Mouse (Mus musculus) liver, postnatal 0 days (tissue): ENCODE results near the gene Spata16. TPM values are rescaled to one million over a fixed set of nuclear protein-coding genes. Genes with fewer than 3 reads are reported as not detected.

Source experiments
- ATAC-seq: fragments of 200-750 bp; cut with Nextera tagmentation; 2 replicates; pipeline ENCODE4 v1.8.0; 2017; ENCODE audit warnings: mild to moderate bottlenecking, moderate library complexity
- DNase-seq: peaks from one replicate; pipeline ENCODE4 v3.0.0-alpha.2; 2016
- H3K27ac ChIP-seq: fragments of 300-500 bp; sonication (generic); 2 replicates; pipeline ENCODE4 v1.5.1; 2014; ENCODE audit warnings: antibody characterized with exemption, moderate library complexity, mild to moderate bottlenecking, low read depth
- H3K27me3 ChIP-seq: fragments of 300-500 bp; sonication (generic); 2 replicates; pipeline ENCODE4 v1.6.1; 2014; ENCODE audit warnings: low read length, control low read depth, mixed read lengths; ENCODE audit not compliant: insufficient read depth
- H3K36me3 ChIP-seq: fragments of 300-500 bp; sonication (generic); replicated peaks from 2 replicates; pipeline ENCODE4 v1.6.1; 2014; ENCODE audit warnings: mild to moderate bottlenecking, control low read depth, low read length, moderate library complexity, mixed read lengths; ENCODE audit not compliant: insufficient read depth
- H3K4me1 ChIP-seq: fragments of 300-500 bp; sonication (generic); 2 replicates; pipeline ENCODE4 v1.6.1; 2014; ENCODE audit warnings: antibody characterized with exemption, mild to moderate bottlenecking, control low read depth; ENCODE audit not compliant: insufficient read depth
- H3K4me2 ChIP-seq: fragments of 300-500 bp; sonication (generic); 2 replicates; pipeline ENCODE4 v1.6.1; 2014; ENCODE audit warnings: low read depth, mild to moderate bottlenecking, low read length, moderate library complexity, mixed read lengths
- H3K4me3 ChIP-seq: fragments of 300-500 bp; sonication (generic); 2 replicates; pipeline ENCODE4 v1.5.1; 2014; ENCODE audit warnings: low read depth, low read length
- H3K9ac ChIP-seq: fragments of 300-500 bp; sonication (generic); replicated peaks from 2 replicates; pipeline ENCODE4 v1.6.1; 2014; ENCODE audit warnings: mild to moderate bottlenecking, moderate library complexity
- H3K9me3 ChIP-seq: fragments of 300-500 bp; sonication (generic); 2 replicates; pipeline ENCODE4 v1.6.1; 2016; ENCODE audit warnings: mild to moderate bottlenecking, control low read depth, low read length, mixed read lengths
- CTCF ChIP-seq: sonication (generic); IDR thresholded peaks from 2 replicates; pipeline ENCODE4 v1.5.1; 2016; ENCODE audit warnings: antibody characterized with exemption, low read depth
- EP300 ChIP-seq: IDR thresholded peaks from 2 replicates; pipeline ENCODE4 v1.6.1; 2016; ENCODE audit warnings: antibody characterized with exemption, low read depth, mild to moderate bottlenecking
- WGBS: fragments of 180-500 bp; shearing (Covaris S2); extraction: QIAGEN DNeasy Blood & Tissue Kit; methylation state at CpG from one replicate; pipeline ENCODE4 v1.1.7; 2014; ENCODE audit not compliant: insufficient replicate concordance; 5-methylcytosine and 5-hydroxymethylcytosine counted together
- polyA plus RNA-seq: library from polyadenylated mRNA; unstranded; fragments of >200 nt; fragmentation: Nextera tagmentation; extraction: Ambion mirVana; gene quantifications from 2 replicates; pipeline ENCODE4 v1.2.1, GENCODE M21; 2015

Spata16 gene
- polyA plus RNA-seq, 1 experiment from 2014 or later = not detected

DNA sequence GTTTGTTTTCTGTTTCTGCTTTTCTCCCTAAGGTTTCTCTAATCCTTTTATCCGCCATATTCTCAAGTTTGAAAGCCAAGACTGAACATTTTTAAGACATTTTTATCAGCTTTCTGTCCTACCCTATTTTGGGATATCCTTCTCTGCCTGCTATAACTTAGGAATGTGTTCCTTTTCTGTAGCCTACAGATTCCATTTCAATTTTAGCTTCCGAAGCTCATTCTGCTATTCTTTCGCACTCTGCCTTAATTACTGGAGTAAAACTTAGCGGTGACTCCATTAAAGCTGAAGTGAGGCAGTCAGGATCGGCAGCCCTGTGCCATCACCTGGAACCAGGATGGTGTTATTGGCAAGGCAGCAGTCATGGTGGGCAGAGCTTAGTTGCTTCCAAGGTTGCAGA, 178.3 kb downstream of the Spata16 start:
- H3K9me3 ChIP-seq = no peaks in the 10 kb centered on the region; the same call in 1 of the 2 replicates
- no peak overlapping the region for H3K9ac ChIP-seq
- H3K4me3 ChIP-seq = no peak overlapping the region
- H3K4me1 ChIP-seq = no peaks in the 10 kb centered on the region
- H3K36me3 ChIP-seq = no peaks in the 10 kb centered on the region
- 81% methylated on average over 5 of the region's 5 CpGs for WGBS
- TF ChIP-seq EP300 (no peak), CTCF (no peak)
- H3K27me3 ChIP-seq = no peaks in the 10 kb centered on the region
- no peak for ATAC-seq
- no peak overlapping the region for H3K4me2 ChIP-seq
- DNase-seq = no peak
- H3K27ac ChIP-seq = no peak overlapping the region

- Histone ChIP-seq H3K9ac (no peak overlapping the region), H3K36me3 (no peaks in the 10 kb centered on the region), H3K4me2 (no peak overlapping the region), H3K4me3 (no peak overlapping the region), H3K27ac (no peak overlapping the region), H3K27me3 (no peaks in the 10 kb centered on the region), H3K4me1 (no peaks in the 10 kb centered on the region), H3K9me3 (no peaks in the 10 kb centered on the region; the same call in 1 of the 2 replicates)
- ATAC-seq (no peak), DNase-seq (no peak)
- WGBS = 61% methylated on average over 5 of the region's 5 CpGs
- TF ChIP-seq EP300 (no peak), CTCF (no peak)
These were observed 182.0 kb downstream of the Spata16 start for GRCm38 (mm10) chr3:26819398-26819797.

GRCm38 (mm10) chr3:26826958-26827839, 189.8 kb downstream of the Spata16 start:
- DNase-seq (no peak), ATAC-seq (no peak)
- Histone ChIP-seq H3K27ac (no peak overlapping the region), H3K4me1 (no peaks in the 10 kb centered on the region), H3K27me3 (no peaks in the 10 kb centered on the region), H3K4me3 (no peak overlapping the region), H3K9ac (no peak overlapping the region), H3K4me2 (no peak overlapping the region), H3K9me3 (no peaks in the 10 kb centered on the region), H3K36me3 (no peaks in the 10 kb centered on the region)
- WGBS = 69% methylated on average over 7 of the region's 7 CpGs
- TF ChIP-seq EP300 = no peak
- no peak for TF ChIP-seq CTCF

- no peak overlapping the region for H3K4me2 ChIP-seq
- DNase-seq = no peak
- no peak for TF ChIP-seq EP300
- no peak for TF ChIP-seq CTCF
- H3K27me3 ChIP-seq = no peaks in the 10 kb centered on the region
- 80% methylated on average over 5 of the region's 5 CpGs for WGBS
- H3K36me3 ChIP-seq = no peaks in the 10 kb centered on the region
- H3K4me3 ChIP-seq = no peak overlapping the region
- no peak for ATAC-seq
- no peak overlapping the region for H3K27ac ChIP-seq
- no peaks in the 10 kb centered on the region for H3K4me1 ChIP-seq
- no peaks in the 10 kb centered on the region for H3K9me3 ChIP-seq
- no peak overlapping the region for H3K9ac ChIP-seq
These were observed 195.5 kb downstream of the Spata16 start for GRCm38 (mm10) chr3:26832954-26833353.

- Histone ChIP-seq H3K4me3 (no peak overlapping the region), H3K9ac (no peak overlapping the region), H3K4me2 (no peak overlapping the region), H3K27ac (no peak overlapping the region), H3K4me1 (no peaks in the 10 kb centered on the region), H3K36me3 (no peaks in the 10 kb centered on the region), H3K9me3 (no peaks in the 10 kb centered on the region), H3K27me3 (no peaks in the 10 kb centered on the region)
- ATAC-seq (no peak), DNase-seq (no peak)
- 73% methylated on average over 21 of the region's 21 CpGs for WGBS
- TF ChIP-seq EP300 (no peak), CTCF (peak; percentile 26)
These were observed 197.0 kb downstream of the Spata16 start for GRCm38 (mm10) chr3:26834178-26835050.
